Mouse (Mus musculus): Measurements from ENCODE around the gene Cblb.

- TF ChIP-seq GATA1 (IDR thresholded peaks at IDR 0.05; ENCODE audit: borderline replicate concordance, low read length), result no peak
- TF ChIP-seq FLI1 (IDR thresholded peaks at IDR 0.05; ENCODE audit: low read length), result no peak
Measured at GRCm38 (mm10) chr16:52143818-52144217, 112.8 kb downstream of the Cblb start.

All from megakaryocyte, embryonic 14.5 days (primary cell).